Mouse (Mus musculus): ENCODE results near the gene Gm45233. TPM values are rescaled to one million over a fixed set of nuclear protein-coding genes. Genes with fewer than 3 reads are reported as not detected.

Gene Gm45233
- polyA plus RNA-seq, 1 experiment from 2014 or later: 0.18 TPM

DNA sequence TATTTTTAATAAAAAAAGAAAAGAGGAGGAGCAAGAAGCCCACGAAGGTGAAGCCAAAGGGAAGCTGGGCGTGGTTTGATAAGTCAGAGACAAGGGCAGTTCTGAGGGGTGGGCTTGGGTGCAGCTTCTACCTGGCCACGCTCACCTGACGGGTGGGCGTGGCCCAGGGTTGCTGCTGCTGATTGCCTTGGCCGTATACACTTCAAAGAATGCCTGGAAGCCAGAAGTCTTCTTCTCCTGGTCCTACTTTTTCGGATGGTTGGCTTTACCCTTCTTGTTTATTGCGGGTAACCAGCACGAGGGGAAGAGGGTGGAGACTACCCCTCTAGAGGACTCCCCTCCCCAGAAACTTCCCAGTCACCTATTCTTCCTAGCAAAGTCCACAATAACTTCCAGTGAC lies 1.2 kb upstream of the Gm45233 start:
- Histone ChIP-seq H3K9me3 (replicated peaks; ENCODE audit: control insufficient read depth, low read length) (no peaks in the 10 kb centered on the region), H3K36me3 (ENCODE audit: control insufficient read depth, insufficient read depth) (peaks cover 2% of the 10 kb centered on the region; the same call in 1 of the 2 replicates), H3K27ac (ENCODE audit: low read length) (peak overlapping the region; percentile 100), H3K4me2 (ENCODE audit: low read depth, low read length) (peak overlapping the region; percentile 87), H3K27me3 (ENCODE audit: control insufficient read depth, insufficient read depth, low read length) (no peaks in the 10 kb centered on the region), H3K9ac (ENCODE audit: low read length) (peak overlapping the region; percentile 78), H3K4me1 (ENCODE audit: control insufficient read depth, insufficient read depth, low read length) (peaks cover 18% of the 10 kb centered on the region), H3K4me3 (ENCODE audit: low read length) (peak overlapping the region; percentile 72)
- ATAC-seq (replicated peaks; ENCODE audit: extremely low read depth, insufficient read depth, low FRiP score): no peak
- whole genome bisulfite sequencing: 20% methylated on average over 9 of the region's 9 CpGs

DNA sequence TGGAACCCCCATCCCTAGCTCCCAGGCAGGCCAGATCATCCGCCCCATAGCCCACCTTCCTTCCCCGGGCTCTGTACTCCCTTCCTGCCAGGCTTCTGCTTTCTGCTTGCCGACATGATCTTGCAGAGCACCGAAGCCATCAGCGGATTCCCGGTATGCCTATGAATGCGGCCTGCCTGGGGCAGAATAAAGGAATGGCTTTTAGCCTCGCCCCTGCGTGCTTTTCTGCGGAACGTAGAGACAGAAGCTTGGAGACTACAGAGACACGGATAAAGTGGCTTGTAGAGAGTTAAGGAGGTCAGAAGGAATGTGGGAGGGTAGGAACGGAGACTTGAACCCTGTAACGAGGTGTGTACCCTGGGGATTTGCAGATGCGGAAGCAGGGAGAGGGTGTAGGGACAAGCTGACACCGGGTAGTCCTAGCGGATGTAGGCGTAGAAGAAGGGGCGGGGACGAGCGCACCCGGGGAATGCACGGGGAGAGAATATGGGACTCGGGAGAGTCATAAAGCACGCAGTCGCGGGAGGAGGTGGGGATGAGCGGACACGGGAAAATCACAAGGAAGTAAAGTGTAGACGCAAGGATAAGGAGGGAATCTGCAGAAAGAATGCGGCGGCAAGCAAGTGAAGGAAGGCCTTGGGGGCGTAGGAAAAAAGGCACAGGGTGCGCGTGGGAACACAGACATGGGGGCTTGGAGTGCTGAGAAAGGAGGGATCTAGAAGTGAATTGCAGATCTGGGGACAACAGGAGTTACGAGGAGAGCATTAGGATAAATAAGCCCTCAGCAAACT lies 607 bp upstream of the Gm45233 start:
- peaks cover 2% of the 10 kb centered on the region; the same call in 1 of the 2 replicates for H3K36me3 ChIP-seq (ENCODE audit: control insufficient read depth, insufficient read depth)
- no peaks in the 10 kb centered on the region for H3K27me3 ChIP-seq (ENCODE audit: control insufficient read depth, insufficient read depth, low read length)
- H3K9me3 ChIP-seq (replicated peaks; ENCODE audit: control insufficient read depth, low read length): no peaks in the 10 kb centered on the region
- ATAC-seq (replicated peaks; ENCODE audit: extremely low read depth, insufficient read depth, low FRiP score): peak; percentile 92
- H3K27ac ChIP-seq (ENCODE audit: low read length): peak overlapping the region; percentile 100
- H3K9ac ChIP-seq (ENCODE audit: low read length): peak overlapping the region; percentile 78
- 1% methylated on average over 36 of the region's 36 CpGs for WGBS
- H3K4me2 ChIP-seq (ENCODE audit: low read depth, low read length): peak overlapping the region; percentile 87
- H3K4me1 ChIP-seq (ENCODE audit: control insufficient read depth, insufficient read depth, low read length): peaks cover 24% of the 10 kb centered on the region
- H3K4me3 ChIP-seq (ENCODE audit: low read length): peak overlapping the region; percentile 72

DNA sequence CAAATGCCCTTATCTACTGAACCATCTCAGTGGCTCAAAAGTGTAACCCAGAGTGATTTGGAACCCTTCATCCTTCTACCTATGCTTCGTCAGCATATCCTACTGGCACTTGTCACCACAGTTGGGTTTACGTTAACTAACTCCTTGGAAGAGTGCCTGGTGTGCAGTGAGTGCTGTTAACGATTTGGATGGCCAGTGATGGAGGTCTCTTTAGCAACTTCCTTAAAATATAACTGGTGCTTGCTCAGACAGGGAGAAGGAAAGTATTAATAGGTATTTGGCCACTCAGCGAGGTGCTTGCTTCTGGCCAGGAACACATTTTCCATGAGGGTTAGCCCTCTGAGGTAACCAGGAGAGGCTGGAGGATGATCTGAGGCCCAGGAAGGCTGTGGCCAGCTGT lies 3.9 kb downstream of the Gm45233 start:
- no peaks in the 10 kb centered on the region for H3K9me3 ChIP-seq (replicated peaks; ENCODE audit: control insufficient read depth, low read length)
- WGBS: 57% methylated on average over 4 of the region's 4 CpGs
- 0 out of 2 replicates have a peak overlapping the region, but pooled peaks have one; percentile 18 for H3K4me2 ChIP-seq (ENCODE audit: low read depth, low read length)
- no peak overlapping the region for H3K4me3 ChIP-seq (ENCODE audit: low read length)
- no peak for ATAC-seq (replicated peaks; ENCODE audit: extremely low read depth, insufficient read depth, low FRiP score)
- no peak overlapping the region for H3K9ac ChIP-seq (ENCODE audit: low read length)
- H3K27ac ChIP-seq (ENCODE audit: low read length): peak overlapping the region; percentile 57
- no peaks in the 10 kb centered on the region for H3K27me3 ChIP-seq (ENCODE audit: control insufficient read depth, insufficient read depth, low read length)
- H3K36me3 ChIP-seq (ENCODE audit: control insufficient read depth, insufficient read depth): peaks cover 16% of the 10 kb centered on the region
- H3K4me1 ChIP-seq (ENCODE audit: control insufficient read depth, insufficient read depth, low read length): peaks cover 35% of the 10 kb centered on the region

DNA sequence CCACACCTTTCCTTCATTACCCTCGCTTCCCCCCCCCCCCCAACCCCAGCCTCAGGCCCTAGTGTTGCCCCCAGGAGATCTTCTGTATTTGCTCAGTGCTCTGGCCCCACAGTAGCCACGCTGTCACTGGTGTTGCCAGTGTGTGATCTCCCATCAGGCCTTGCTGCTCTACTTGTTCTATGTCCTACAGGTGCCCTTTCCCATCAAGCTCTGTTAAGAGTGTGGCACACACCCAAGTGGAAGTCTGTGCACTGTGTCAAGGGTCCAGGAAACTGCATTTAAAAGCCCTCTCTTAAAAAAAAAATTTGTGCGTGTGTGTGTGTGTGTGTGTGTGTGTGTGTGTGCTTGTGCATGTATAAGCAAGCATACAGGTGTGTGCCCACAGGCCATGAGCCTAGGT lies 4.3 kb downstream of the Gm45233 start:
- WGBS: 75% methylated on average over 3 of the region's 3 CpGs
- H3K4me2 ChIP-seq (ENCODE audit: low read depth, low read length): 0 out of 2 replicates have a peak overlapping the region, but pooled peaks have one; percentile 13
- no peak for ATAC-seq (replicated peaks; ENCODE audit: extremely low read depth, insufficient read depth, low FRiP score)
- H3K27me3 ChIP-seq (ENCODE audit: control insufficient read depth, insufficient read depth, low read length): no peaks in the 10 kb centered on the region
- H3K36me3 ChIP-seq (ENCODE audit: control insufficient read depth, insufficient read depth): peaks cover 20% of the 10 kb centered on the region
- H3K4me1 ChIP-seq (ENCODE audit: control insufficient read depth, insufficient read depth, low read length): peaks cover 34% of the 10 kb centered on the region
- H3K9ac ChIP-seq (ENCODE audit: low read length): no peak overlapping the region
- peak overlapping the region; percentile 57 for H3K27ac ChIP-seq (ENCODE audit: low read length)
- no peak overlapping the region for H3K4me3 ChIP-seq (ENCODE audit: low read length)
- no peaks in the 10 kb centered on the region for H3K9me3 ChIP-seq (replicated peaks; ENCODE audit: control insufficient read depth, low read length)

DNA sequence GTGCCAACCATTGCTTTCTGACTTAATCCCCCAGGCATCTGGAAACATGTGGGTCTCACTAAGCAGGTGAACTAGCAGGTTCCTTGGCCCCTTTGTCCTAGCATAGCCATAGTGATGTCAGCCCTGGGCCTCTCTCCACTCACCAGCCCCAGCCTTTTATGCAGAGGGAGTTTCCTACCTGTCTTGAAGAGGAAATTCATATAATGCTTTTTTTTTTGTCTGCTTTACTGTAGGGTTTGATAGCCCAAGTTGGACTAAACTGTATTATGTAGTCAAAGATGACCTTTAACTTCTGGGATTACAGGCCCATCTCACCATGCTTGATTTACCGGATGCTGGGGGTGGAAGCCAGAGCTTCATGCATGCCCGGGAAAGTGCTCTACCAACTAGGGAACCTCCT lies 5.9 kb downstream of the Gm45233 start:
- Histone ChIP-seq H3K4me2 (ENCODE audit: low read depth, low read length) (no peak overlapping the region), H3K9ac (ENCODE audit: low read length) (no peak overlapping the region), H3K4me3 (ENCODE audit: low read length) (no peak overlapping the region), H3K27me3 (ENCODE audit: control insufficient read depth, insufficient read depth, low read length) (no peaks in the 10 kb centered on the region), H3K4me1 (ENCODE audit: control insufficient read depth, insufficient read depth, low read length) (peaks cover 29% of the 10 kb centered on the region), H3K36me3 (ENCODE audit: control insufficient read depth, insufficient read depth) (peaks cover 34% of the 10 kb centered on the region), H3K27ac (ENCODE audit: low read length) (peak overlapping the region; percentile 64), H3K9me3 (replicated peaks; ENCODE audit: control insufficient read depth, low read length) (no peaks in the 10 kb centered on the region)
- 95% methylated on average over 2 of the region's 2 CpGs for WGBS
- no peak for ATAC-seq (replicated peaks; ENCODE audit: extremely low read depth, insufficient read depth, low FRiP score)

DNA sequence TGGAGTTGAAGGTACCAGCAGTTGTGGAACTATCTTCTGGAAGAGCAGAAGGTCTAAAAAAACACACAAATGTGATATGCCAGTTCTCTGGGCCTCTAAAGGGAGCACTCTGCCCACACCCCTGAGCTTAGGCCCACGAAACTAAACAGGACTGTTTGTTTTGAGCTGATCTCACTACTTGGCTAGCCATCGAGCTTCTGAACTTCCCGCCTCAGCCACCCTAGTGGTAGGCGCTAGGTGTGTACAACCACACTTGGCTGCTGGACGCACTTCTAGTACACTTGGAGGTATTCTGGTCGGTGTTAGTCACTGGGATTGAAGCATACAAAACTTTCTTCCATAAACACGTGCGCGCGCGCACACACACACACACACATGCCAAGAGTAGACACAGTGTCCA lies 7.8 kb downstream of the Gm45233 start:
- Histone ChIP-seq H3K9ac (ENCODE audit: low read length) (no peak overlapping the region), H3K4me2 (ENCODE audit: low read depth, low read length) (no peak overlapping the region), H3K36me3 (ENCODE audit: control insufficient read depth, insufficient read depth) (peaks cover 49% of the 10 kb centered on the region), H3K27ac (ENCODE audit: low read length) (no peak overlapping the region), H3K9me3 (replicated peaks; ENCODE audit: control insufficient read depth, low read length) (no peaks in the 10 kb centered on the region), H3K27me3 (ENCODE audit: control insufficient read depth, insufficient read depth, low read length) (no peaks in the 10 kb centered on the region), H3K4me3 (ENCODE audit: low read length) (no peak overlapping the region), H3K4me1 (ENCODE audit: control insufficient read depth, insufficient read depth, low read length) (peaks cover 26% of the 10 kb centered on the region)
- no peak for ATAC-seq (replicated peaks; ENCODE audit: extremely low read depth, insufficient read depth, low FRiP score)
- WGBS: 95% methylated on average over 11 of the region's 11 CpGs

DNA sequence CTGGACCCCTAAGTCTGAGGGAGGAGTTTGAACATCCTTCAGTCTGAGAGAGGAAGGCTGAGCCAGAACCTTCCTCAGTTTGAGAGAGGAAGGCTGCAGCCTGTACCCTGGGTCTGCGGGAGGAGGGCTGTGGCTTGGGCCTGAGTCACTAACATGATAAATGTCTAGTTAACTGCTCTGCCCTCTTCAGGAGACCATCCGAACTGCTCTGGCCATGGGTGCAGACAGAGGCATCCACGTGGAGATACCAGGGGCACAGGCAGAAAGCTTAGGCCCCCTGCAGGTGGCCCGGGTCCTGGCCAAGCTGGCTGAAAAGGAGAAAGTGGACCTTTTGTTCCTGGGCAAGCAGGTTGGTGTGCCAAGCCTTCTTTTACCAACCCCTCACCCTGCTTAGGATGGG lies 8.7 kb downstream of the Gm45233 start:
- H3K4me2 ChIP-seq (ENCODE audit: low read depth, low read length): no peak overlapping the region
- peaks cover 22% of the 10 kb centered on the region for H3K4me1 ChIP-seq (ENCODE audit: control insufficient read depth, insufficient read depth, low read length)
- no peak overlapping the region for H3K9ac ChIP-seq (ENCODE audit: low read length)
- H3K4me3 ChIP-seq (ENCODE audit: low read length): no peak overlapping the region
- peaks cover 56% of the 10 kb centered on the region for H3K36me3 ChIP-seq (ENCODE audit: control insufficient read depth, insufficient read depth)
- H3K27ac ChIP-seq (ENCODE audit: low read length): no peak overlapping the region
- 45% methylated on average over 4 of the region's 4 CpGs for WGBS
- no peak for ATAC-seq (replicated peaks; ENCODE audit: extremely low read depth, insufficient read depth, low FRiP score)
- H3K27me3 ChIP-seq (ENCODE audit: control insufficient read depth, insufficient read depth, low read length): no peaks in the 10 kb centered on the region
- no peaks in the 10 kb centered on the region for H3K9me3 ChIP-seq (replicated peaks; ENCODE audit: control insufficient read depth, low read length)

DNA sequence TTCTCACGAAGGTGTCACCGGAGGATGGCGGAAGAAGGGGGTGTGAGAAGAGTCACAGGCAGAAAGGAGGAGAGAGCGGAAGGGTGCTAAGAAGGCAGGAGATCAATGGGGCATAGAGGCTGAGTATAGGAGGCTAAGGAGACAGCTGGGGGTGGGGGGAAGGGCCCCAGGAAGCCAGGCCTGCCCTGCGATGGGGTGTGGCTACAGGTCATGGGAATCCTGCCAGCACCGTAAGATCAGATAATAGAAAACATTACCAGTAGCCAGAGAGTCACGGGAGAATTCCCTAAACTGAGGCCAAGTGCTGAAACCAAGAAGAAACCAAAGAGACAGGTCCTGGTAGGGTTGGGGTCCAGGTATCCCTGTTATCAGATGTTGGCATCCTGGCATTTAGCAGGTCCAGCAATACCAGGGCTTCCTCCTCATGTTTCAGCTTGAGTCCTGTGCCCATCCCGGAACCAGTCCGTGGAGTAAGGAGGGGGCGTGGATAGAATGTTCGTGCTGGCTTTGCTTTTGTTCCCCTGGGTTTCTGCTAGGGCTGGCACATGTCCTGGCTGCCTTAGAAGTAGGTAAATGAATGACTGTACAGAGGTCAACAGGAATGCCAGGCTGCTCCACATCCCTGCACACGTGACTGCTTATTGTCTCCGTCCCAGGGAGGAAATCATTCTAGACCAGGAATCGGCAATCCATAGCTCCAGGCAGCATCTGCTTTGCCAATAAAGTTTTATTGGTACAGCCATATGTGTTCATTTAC lies 9.8 kb downstream of the Gm45233 start:
- Histone ChIP-seq H3K9ac (ENCODE audit: low read length) (no peak overlapping the region), H3K4me3 (ENCODE audit: low read length) (no peak overlapping the region), H3K4me2 (ENCODE audit: low read depth, low read length) (no peak overlapping the region), H3K27me3 (ENCODE audit: control insufficient read depth, insufficient read depth, low read length) (no peaks in the 10 kb centered on the region), H3K9me3 (replicated peaks; ENCODE audit: control insufficient read depth, low read length) (no peaks in the 10 kb centered on the region), H3K27ac (ENCODE audit: low read length) (no peak overlapping the region), H3K4me1 (ENCODE audit: control insufficient read depth, insufficient read depth, low read length) (peaks cover 12% of the 10 kb centered on the region), H3K36me3 (ENCODE audit: control insufficient read depth, insufficient read depth) (peaks cover 58% of the 10 kb centered on the region)
- ATAC-seq (replicated peaks; ENCODE audit: extremely low read depth, insufficient read depth, low FRiP score): no peak
- WGBS: 81% methylated on average over 14 of the region's 14 CpGs

DNA sequence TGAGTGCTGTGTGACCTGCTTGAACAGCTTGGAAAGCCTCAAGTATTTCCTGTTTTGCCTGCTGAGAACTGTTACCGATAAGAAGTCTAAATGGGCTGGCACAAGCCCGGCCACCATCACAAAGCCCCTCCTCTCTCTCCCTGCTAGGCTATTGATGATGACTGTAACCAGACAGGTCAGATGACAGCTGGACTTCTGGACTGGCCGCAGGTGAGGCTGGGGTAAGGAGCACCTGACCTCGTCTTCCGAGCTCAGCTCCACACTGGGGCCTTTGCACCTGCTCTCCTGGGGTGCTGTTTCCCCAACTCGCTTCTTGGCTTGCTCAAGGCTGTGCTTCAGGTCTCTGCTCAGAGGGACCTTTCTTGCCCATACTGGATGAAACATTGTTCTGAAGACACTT lies 10.4 kb downstream of the Gm45233 start:
- H3K9ac ChIP-seq (ENCODE audit: low read length): no peak overlapping the region
- WGBS: 81% methylated on average over 6 of the region's 6 CpGs
- no peaks in the 10 kb centered on the region for H3K27me3 ChIP-seq (ENCODE audit: control insufficient read depth, insufficient read depth, low read length)
- H3K4me1 ChIP-seq (ENCODE audit: control insufficient read depth, insufficient read depth, low read length): peaks cover 6% of the 10 kb centered on the region
- no peak overlapping the region for H3K27ac ChIP-seq (ENCODE audit: low read length)
- no peak overlapping the region for H3K4me3 ChIP-seq (ENCODE audit: low read length)
- H3K36me3 ChIP-seq (ENCODE audit: control insufficient read depth, insufficient read depth): peaks cover 58% of the 10 kb centered on the region
- H3K9me3 ChIP-seq (replicated peaks; ENCODE audit: control insufficient read depth, low read length): no peaks in the 10 kb centered on the region
- ATAC-seq (replicated peaks; ENCODE audit: extremely low read depth, insufficient read depth, low FRiP score): no peak
- H3K4me2 ChIP-seq (ENCODE audit: low read depth, low read length): no peak overlapping the region
